Mouse (Mus musculus) embryo, embryonic 11.5 days (tissue): ENCODE results near the gene Lgi4.

ENCODE experiments used
- DNase-seq: peaks from one replicate; pipeline ENCODE4 v3.0.0-alpha.2; 2012; ENCODE audit warnings: low read depth, low spot score

Gene Lgi4

DNA sequence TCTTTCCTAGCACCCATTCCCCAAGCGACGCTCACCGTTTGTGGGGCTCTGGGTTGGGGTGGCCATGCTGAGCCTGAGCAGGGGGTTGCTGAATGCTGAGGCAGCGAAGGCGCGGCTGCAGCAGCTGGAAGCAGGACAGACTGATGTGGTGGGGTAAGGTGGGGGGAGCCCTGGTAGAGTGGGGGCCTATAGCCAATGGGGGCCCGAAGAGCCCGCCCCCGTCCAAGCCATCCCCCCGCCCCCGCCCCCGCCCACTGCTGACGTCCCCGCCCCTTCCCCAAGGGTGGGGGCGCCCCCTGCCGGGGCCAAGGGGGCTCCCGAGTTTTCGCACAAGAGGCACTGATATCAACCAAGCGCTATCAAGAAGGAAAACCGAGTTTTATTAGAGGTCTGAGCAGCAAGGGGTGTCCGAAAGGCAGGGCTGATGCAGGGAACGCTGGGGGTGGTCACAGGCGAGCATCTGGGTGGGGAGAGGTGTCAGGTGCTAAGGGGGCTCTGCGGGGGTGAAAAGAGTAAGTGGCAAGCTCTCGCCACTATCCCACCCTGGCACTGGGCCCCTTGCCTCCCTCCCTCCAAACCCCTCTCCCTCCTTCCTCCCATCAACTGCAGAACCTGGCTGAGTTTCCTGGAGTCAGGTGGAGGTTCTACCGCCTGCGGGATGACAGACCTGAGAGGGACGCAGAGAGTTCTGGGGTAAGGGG is 7.7 kb upstream of the Lgi4 start, which contains the start of gene Fxyd7:
Gene Fxyd7, minus strand, starts transcription at position 147 of the 701 bp plus-strand sequence.
- DNase-seq, result no peak

DNA sequence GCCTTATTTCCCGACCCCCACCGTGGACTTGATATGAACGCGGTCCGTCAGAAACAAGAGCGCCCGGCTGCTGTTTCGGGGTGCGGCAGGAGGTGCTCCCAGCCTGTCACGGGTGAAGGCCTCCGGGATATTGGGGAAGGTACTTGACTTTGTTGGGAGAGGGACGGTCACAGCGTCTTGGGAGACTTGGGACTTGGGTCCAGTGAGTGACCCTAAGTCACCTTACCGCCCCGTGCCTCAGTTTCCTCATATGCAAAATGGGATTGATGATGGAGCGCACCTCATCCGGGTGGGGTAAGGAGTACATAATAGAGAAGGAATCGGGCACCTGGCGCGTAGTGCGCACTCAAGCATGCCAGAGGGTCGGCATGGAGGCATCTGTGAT is 6.9 kb upstream of the Lgi4 start:
- DNase-seq, result no peak

DNA sequence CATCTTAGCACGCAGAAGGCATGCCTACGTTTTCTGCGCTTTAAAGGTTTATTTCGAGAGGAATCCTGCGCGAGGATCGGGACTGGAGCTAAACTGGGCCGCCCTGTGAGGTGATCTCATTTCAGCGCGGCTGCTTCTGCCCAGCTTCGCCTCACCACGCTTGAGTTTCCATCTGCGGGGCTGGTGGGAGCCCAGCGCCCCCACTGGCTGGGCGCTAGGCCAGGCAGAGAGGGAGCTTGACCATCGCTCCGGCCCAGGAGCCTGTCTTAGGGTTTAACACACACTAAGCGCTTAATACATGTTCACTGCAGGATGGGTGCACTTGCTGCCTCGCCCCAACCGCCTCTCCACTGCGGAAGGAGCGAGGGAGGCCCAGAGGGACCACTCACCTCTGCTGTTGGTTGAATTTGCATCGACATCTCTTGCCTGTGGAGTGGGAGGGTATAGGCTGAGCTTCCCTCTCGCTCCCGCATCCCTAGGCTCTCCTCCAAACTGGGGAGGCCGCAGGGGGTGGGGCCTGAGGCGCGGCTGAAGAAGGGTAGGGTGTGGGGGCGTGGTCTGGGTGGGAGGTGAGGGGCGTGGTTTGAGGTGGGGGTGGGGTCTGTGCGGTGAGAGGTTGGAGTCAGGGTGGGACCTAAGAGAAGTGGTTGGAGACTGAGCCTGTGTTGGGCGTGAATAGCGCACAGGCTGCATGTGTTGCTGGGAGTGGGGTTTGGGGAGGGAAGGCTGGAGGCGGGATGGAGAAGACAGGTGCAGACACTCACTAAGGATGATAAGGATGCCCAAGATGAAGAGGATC is 6.3 kb upstream of the Lgi4 start:
- DNase-seq, result no peak

DNA sequence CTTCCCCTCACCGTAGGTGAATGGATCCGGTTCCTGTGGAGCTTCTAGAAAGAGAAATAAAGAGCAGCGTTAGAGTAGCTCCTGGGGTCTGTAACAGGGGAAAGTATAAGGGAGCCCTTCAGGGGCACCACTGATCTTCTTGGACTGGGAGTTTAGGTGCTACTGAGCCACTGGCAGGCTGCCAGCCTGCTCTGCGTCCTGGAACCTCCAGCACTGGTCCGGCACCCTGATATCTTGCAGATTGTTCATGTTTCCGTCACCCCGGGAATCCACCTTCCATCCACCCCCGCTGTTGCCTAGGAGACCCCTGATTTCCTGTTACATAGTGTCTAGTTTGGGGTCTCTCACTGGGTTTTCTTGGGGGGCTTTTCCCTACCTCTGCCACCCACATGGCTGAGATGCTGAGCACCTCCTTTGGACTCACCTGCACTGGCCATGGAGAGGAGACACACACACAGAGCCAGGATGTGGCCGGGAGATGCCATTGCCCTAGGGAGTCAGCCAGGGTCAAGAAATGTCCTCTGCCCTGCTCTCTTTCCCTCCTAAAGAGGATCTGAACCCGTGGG is 5.2 kb upstream of the Lgi4 start:
- DNase-seq, result no peak

DNA sequence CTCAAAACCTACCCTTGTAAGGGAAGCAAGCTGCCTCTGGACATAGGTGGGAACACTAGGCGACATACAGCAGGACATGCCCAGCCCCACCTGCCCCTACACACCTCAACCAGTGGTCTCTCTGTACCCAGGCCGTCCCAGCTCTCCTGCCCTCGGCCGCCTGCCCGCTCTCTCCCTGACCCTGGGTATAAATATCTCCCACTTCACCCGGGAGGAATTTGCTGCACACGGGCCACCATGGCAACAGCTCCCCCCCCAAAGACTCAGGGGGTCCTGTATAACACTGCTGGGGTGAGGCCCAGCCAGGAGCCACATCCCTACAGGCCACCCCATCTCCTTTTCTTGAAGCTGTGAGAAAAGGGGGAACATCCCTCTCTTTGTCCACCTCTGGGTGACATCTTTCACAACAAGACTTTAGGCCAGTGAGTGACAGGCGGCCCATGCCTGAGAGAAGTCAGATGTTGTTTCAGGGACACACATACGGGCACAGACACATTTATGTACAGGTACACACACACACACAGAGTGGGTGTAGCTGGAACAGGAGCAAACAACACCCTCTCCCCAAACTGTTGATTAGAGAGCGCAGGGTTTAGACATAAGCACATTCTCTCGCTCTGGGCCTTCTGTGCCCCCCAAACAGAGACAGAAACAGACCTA is 4.4 kb upstream of the Lgi4 start:
- DNase-seq, result no peak

DNA sequence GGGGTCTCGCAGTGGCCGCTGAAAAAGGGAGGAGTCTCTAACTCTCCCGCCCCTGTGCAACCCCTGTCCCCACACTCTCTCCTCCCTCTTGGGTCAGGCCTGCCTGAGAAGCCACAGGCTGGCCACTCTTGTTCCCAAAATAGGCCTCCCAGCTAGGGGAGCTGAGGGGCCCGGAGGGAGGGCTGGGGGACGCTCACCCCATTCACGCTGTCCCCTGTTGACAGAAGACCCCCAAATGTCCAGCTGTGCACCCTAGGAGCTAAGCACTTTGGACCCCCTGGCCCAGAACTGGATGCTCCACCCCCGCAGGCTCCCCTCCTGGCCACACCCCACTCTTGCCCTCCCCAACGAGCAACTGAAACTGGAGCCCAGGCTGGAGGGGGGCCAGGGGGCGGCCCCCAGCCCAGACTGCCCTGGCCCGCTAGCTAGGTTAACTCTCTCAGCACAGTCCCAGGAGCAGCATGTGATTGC is 3.8 kb upstream of the Lgi4 start:
- DNase-seq, result no peak

DNA sequence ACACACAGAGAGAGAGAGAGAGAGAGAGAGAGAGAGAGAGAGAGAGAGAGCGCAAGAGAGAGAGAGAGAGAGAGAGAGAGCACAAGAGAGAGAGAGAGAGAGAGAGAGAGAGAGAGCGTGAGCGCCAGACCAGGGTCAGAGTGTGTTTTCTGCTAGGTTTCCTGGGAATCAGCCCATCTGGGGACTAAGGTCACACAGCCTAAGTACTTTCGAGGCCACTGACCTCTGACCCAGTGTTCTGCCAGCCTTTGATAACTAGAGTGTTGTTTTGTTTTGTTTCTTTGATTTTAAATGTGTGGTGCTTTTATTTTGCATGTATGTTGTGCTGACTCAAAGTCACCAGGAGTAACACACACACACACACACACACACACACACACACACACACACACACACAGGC is 3.3 kb upstream of the Lgi4 start:
- no peak for DNase-seq

DNA sequence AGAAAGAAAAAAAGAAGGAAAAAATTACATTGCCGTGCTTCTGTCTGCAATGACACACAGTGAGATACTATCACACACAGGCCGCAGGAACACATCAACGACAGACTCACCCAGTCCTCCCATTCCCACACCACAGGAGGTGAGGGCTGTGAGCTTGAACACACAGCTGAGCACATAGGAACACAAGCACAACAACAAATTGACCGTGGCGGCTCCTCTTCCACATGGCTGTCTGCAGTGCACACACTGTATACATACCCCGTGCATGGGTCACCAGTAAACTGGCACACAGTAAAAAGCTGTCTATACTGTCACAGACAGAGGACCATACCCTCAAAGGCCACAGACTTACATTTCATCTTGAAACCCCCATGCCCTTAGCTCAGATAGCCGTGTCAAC is 2.7 kb upstream of the Lgi4 start:
- no peak for DNase-seq

DNA sequence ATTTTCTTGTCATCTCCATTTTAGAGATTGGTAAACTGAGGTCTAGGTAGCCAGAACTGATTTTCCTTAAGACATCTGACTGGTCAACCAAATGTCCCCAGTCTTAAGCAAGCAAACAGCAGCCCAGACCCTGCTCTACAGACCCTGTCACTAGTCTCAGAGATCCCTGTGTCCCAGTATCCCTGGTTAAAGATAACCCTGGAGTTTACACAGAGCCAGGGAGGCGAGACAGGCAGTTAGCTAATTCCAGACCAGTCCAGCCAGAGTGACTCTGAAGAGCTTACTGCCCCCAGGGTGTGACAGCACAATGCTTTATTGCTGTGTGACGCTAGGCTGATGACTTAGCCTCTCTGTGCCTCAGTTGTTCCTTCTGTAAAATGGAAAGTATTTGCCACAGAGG is 2.1 kb upstream of the Lgi4 start, which contains the start of gene Fxyd1:
Gene Fxyd1, minus strand, starts transcription at position 129 of the 400 bp plus-strand sequence.
- DNase-seq, result no peak

DNA sequence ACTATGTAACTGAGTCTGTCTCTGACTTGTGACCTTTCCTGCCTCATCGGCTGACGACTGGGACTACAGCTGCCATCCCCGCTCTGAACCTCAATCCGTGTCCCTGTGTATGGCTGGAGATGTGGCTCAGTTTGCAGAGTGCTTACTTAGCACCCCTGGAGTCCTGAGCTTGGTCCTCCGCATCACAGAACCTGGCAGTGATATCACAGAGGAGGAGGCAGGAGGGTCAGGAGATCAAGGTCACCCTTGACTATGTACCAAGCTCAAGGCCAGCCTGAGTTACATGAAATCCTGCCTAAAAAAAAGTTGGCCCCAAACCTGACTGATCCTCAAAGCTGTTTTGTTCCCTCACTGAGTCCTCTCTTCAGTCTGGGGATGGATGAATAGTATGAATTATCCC is 1.4 kb upstream of the Lgi4 start:
- no peak for DNase-seq

DNA sequence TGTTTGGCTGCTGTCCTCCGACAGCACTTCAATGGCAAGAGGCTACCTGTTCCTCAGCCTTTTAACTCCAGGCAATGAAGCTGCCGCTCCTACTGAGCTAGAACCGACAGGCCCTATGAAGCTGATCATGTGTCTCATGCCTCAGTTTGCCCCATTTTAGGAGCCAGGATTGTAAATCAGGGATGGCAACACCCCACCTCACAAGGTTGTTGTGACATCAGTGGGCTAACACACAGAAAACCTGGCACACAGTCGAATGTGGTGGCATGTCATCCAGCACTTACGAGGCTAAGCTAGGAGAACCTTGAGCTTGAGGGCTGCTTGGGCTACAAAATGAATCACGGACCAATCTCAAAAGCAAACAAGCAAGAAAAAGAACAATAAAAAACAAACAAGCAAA is 931 bp upstream of the Lgi4 start:
- no peak for DNase-seq

DNA sequence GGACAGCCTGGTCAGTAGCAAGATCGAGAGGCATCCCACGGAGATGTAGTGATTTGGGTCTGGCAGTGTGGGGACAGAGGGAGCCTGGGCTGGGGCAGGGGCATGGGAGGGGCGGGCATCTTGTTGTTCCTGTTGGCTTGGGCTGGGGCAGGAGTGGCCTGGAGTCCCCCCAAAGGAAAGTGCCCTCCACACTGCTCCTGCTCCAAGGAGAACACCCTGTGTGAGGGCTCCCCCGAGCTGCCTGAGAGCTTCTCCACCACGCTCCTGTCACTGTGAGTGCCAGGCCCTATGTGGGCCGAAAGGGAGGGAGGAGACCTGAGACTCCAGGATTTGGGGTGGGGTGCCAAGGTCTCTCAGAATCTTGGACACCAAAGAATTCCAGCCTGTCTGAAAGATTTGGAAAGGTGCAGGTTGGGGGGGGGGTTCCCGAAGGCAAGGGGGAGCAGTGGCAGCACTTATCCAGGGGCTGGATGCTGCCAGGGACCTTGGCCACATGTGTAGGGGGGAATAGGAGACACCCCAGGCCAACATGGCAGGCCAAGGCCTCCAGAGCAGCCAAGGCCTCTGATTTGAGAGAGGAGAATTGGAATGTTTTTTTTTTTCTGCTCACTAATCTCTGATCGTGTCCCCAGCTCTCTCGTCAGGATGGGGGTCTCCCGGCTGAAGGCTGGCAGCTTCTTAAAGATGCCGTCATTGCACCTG is 928 bp downstream of the Lgi4 start:
- DNase-seq, result no peak

DNA sequence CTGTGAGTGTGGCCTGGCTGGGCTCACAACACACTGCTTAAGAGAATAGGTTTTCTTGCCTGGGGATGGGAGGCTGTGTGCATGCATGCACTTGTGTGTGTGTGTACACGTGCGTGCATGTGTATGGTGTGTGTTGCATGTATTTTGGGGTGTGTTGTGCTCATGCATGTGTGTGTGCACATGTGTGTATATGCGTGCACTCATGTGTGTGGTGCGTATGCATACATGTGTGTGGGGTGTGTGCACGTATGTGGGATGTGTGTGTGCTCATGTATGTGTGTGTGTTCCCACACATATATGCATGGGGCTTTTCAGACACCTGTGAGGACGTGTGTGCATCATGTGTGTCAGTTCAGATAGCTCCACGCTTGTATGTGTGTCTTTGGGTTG is 1.5 kb downstream of the Lgi4 start:
- no peak for DNase-seq

DNA sequence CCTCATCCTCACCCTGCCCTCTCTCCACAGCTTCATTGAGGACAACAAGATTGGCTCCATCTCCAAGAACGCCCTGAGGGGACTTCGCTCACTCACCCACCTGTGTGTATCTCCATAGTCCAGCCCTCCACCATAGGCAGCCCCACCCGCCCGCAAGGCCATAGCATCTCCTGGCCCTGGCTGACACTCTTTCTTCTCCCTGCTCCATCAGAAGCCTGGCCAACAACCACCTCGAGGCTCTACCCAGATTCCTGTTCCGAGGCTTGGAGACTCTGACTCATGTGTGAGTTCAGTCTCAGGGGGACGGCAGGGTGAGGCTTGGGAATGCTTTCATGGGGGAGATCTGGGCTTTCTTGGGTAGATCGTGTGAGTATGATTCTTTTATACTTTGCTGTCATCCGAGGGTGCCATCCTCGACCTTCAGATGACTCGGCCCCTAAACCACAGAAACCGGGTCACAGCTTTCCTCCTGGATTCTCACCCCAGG is 4.0 kb downstream of the Lgi4 start:
- DNase-seq, result no peak

DNA sequence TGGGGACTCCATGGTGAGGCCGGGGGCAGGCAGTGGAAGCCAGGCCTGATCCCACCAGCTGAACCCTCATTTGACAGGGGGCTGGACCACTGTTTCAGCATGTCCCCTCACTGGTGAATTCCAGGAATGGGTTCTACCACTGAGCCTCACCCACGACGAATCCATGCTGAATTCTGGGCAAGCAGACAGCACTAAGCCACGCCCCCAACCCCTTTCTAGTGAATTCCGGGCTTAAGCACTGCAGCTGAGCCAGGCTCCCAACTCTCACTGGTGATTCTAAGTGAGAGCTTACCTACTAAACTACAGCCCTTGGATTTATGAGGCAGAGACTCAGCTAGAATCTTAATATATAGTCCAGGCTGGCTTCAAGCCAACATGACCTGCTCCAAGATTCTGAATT is 8.7 kb downstream of the Lgi4 start:
- DNase-seq, result no peak

DNA sequence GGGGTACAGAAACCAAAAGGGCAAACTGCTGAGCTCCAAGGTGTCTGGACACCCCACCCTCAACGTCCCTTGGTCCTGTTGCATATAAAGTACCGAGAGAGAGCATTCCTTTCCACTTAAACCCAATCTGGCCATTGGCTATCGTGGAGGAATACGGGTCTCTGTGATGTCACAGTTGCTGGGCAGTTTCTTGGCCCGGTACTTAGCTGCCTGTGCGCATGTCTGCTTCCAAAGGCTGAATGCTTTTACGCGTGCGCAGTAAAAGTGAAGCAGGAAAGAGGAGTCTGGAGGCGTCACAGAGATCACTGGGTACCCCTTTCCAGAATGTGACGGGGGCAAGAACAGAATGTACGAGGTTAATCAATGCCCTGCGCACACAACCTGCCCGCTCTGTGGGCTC is 10.3 kb downstream of the Lgi4 start:
- DNase-seq, result no peak

DNA sequence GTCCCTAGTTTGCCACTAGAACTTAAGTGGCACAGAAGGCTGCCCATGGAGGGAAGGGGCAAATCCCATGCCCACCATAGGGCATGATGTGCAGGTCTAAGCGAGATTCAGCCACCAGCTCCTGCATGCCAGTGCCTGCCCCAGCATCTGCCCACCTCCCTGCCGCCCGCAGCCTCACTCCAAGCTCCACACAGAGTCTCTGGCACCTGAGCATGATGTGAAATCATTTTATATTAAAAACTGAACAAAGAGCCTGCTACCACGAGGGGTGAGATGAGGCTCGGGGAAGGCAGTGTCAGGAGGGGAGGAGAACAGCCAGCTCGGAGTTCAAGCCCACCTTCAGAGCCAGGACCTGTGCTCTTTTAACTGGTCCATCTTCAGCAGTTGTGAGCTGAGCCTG is 11.2 kb downstream of the Lgi4 start:
- DNase-seq, result no peak

DNA sequence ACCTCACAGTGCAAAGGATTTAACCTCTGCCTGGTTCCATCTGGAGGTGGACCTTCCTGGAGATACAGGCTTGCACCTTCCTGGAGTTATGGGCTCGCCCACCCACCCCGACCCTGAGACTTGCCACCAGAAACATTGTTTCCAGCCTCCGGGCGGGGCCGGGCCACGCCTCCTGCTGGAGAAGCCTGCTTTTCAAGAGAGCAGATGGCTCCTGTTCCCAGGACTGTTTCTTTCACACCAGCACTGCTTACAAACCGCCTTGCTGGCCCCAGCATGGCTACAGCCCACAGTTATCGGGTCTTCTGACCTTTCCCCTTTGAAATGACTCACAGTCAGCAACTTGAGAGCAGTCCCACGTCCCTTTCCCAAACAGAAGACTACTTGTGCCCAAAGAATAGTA is 13.2 kb downstream of the Lgi4 start:
- no peak for DNase-seq

DNA sequence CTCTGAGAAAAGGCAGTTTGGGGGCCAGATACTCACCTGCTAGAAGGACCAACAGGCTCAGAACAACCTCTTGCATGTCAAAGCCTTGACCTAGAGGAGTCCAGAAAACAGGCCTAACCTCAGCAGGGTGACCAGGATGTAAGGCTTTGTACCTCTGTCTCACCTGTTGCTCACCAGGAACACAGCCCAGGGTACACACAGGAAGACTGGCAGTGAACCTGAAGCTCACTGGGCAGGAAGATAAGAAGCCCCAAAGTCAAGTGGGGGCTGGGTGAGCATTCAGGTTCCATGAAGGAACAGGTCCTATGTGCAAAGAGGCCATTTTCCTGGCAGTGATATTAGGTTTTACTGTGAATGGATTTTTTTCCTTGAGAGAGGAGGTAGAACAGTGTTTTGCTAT is 14.4 kb downstream of the Lgi4 start:
- no peak for DNase-seq

DNA sequence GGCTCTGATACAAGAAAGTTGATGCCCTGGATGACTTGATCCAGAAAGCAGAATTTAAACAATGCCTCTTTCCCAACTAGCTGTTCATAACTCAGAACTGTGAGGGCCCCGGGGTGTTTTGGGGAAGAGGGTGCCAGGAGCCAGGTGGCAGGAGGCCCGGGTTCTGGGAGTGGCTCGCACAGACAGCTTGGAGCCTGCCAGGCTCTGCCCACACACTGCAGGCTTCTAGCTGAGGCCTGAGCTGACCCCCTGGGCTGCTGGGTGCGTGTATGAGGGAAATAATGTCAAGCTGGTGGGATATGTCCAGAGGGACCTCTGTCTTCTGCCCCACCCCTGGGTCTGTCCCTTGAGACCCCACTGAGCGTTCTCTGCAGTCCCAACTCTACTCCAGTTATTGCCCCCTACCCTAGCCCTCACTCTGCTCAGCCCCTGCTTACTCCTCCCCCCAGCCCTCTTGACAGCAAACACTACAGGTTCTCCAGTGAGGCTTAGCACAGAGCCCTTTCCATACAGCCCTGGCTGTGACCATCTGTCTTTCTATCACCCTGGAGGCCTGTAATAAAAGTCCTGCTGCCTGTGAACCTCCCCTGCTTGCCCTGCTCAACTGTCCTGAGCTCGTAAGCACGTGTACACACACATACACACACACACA is 15.0 kb downstream of the Lgi4 start:
- DNase-seq, result no peak

DNA sequence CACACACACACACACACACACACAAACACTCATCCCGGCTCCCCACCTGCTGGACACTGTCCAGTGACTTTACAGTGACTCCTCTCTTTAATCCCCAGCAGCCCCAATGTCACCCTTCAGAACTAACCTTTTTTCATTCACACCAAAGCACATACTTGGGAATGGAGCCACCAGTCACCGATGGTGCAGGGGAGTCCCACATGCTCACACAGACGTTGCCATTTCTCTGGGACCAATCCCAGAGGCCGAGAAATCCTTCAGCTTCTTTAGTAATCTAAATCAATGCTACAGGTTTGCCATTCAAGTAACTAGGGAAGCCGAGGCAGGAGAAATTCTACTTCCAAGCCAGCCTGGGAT is 15.5 kb downstream of the Lgi4 start:
- DNase-seq, result no peak
